Mouse (Mus musculus): Measurements from ENCODE around the gene Hpd. TPM values are rescaled to one million over a fixed set of nuclear protein-coding genes. Genes with fewer than 3 reads are reported as not detected.

Hpd gene
- polyA plus RNA-seq, 1 experiment from 2014 or later: 9.0 TPM

- Histone ChIP-seq H3K9me3 (ENCODE audit: control insufficient read depth, low read length) (no peaks in the 10 kb centered on the region), H3K4me1 (ENCODE audit: control insufficient read depth, insufficient read depth, low read length) (peaks cover 40% of the 10 kb centered on the region), H3K36me3 (ENCODE audit: control insufficient read depth, insufficient read depth, low read length) (no peaks in the 10 kb centered on the region), H3K27ac (ENCODE audit: low read length) (peak overlapping the region; percentile 100), H3K4me3 (ENCODE audit: low read length) (peak overlapping the region; percentile 62), H3K27me3 (replicated peaks; ENCODE audit: control insufficient read depth, insufficient read depth, low read length) (no peaks in the 10 kb centered on the region), H3K9ac (ENCODE audit: low read depth, low read length) (peak overlapping the region; percentile 97), H3K4me2 (ENCODE audit: low read depth, low read length) (peak overlapping the region; percentile 96)
- WGBS: under 1% methylated on average over 39 of the region's 39 CpGs
- ATAC-seq: no peak
These were observed 43.4 kb downstream of the Hpd start for GRCm38 (mm10) chr5:123138953-123139721.

DNA sequence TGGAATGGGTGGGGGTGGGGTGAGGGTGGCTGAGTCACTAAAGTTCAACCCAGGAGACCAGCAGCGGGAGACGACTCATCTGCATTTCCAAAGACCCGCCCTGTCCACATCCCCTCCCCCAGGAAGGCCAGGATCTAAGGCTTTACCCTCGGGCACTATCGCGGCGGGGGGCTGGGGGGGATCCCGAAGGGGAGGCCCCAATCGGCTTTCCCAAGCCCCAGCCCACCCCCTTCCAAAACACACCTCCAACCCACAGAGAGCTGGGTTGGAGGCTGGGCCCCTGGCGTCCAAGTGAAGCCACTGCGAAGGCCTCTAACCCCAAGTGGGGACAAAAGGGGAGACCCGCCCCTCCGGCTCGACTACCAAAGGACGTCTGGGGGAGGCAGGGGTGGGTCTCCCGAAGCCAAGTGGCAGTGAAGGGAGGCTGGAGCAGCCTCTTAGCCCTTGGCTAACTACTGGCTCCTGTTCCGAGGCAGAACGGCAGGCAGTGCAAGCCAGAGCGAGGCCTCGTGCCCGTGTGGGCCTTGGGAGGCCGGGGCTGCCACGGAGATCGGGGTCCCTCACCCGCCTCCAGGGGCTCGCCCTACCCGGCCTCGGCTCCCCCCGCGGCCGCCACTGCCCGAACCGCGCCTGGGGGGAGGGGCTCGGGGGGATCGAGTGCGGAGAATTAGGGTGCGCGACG is 44.2 kb downstream of the Hpd start:
- WGBS: under 1% methylated on average over 37 of the region's 40 CpGs
- Histone ChIP-seq H3K4me2 (ENCODE audit: low read depth, low read length) (peak overlapping the region; percentile 96), H3K4me3 (ENCODE audit: low read length) (peak overlapping the region; percentile 62), H3K9me3 (ENCODE audit: control insufficient read depth, low read length) (no peaks in the 10 kb centered on the region), H3K9ac (ENCODE audit: low read depth, low read length) (peak overlapping the region; percentile 97), H3K27me3 (replicated peaks; ENCODE audit: control insufficient read depth, insufficient read depth, low read length) (no peaks in the 10 kb centered on the region), H3K4me1 (ENCODE audit: control insufficient read depth, insufficient read depth, low read length) (peaks cover 44% of the 10 kb centered on the region), H3K27ac (ENCODE audit: low read length) (peak overlapping the region; percentile 100), H3K36me3 (ENCODE audit: control insufficient read depth, insufficient read depth, low read length) (no peaks in the 10 kb centered on the region)
- ATAC-seq: peak; percentile 39

DNA sequence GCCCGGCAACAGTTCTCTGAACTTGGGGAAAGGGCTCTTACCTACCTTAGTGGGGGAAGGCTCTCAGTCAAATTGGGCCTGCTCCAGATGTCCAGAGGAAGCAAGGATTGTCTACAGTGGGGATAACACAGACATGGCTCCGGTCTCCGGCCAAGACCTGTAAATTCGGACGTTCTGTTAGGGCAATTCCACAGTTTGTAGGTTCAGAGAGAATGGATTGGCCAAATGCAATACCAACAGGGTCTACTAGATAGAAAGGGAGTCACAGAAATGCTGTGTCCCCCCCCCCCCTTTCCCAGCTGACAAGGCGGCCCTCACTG is 44.7 kb downstream of the Hpd start:
- H3K4me1 ChIP-seq (ENCODE audit: control insufficient read depth, insufficient read depth, low read length): peaks cover 48% of the 10 kb centered on the region
- H3K9me3 ChIP-seq (ENCODE audit: control insufficient read depth, low read length): no peaks in the 10 kb centered on the region
- H3K9ac ChIP-seq (ENCODE audit: low read depth, low read length): peak overlapping the region; percentile 97
- H3K4me3 ChIP-seq (ENCODE audit: low read length): peak overlapping the region; percentile 62
- WGBS: 2% methylated on average over 6 of the region's 6 CpGs
- peak overlapping the region; percentile 100 for H3K27ac ChIP-seq (ENCODE audit: low read length)
- peak overlapping the region; percentile 96 for H3K4me2 ChIP-seq (ENCODE audit: low read depth, low read length)
- H3K36me3 ChIP-seq (ENCODE audit: control insufficient read depth, insufficient read depth, low read length): no peaks in the 10 kb centered on the region
- ATAC-seq: no peak
- H3K27me3 ChIP-seq (replicated peaks; ENCODE audit: control insufficient read depth, insufficient read depth, low read length): no peaks in the 10 kb centered on the region

DNA sequence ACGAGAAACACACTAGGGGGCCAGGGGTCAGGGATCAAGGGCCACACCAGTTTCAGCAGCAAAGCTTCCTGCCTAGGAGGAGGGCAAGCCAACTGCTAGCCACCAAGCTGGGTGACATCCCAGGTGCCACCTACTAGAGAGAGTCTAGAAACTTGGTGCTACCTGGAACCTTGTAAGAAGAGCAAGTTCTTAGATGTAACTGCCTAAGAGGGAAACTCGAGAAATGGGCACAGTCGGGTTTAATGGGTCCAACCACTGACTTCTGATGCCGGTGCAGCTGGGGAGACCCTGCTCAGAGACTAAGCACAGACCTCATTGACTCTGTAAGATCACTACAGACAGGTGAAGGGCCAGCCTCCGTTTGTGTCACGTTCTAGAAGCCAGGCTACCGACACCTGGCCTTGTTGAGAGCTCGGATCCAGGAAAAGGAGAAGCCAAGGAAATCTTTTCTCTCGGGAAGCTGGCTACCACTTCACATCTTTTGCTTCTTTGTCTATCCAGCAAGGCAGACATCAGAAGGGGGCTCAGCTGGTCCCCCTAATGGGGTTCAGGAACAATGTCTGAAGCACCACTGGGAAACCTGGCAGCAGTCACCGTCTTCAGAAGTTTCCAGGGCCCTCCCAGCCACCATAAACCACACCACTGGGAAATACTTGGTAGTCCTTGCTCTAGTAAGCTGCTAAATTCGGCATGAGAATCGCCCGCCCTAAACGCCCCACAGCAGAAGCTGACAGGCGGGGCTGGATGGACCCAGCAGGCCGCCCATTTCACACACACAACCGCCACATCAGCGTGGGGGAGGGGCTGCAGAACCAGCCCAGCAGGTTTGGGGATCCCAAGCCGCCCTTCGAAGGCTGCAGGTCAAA is 45.2 kb downstream of the Hpd start:
- 3% methylated on average over 20 of the region's 20 CpGs for WGBS
- peak overlapping the region; percentile 97 for H3K9ac ChIP-seq (ENCODE audit: low read depth, low read length)
- no peaks in the 10 kb centered on the region for H3K9me3 ChIP-seq (ENCODE audit: control insufficient read depth, low read length)
- no peaks in the 10 kb centered on the region for H3K36me3 ChIP-seq (ENCODE audit: control insufficient read depth, insufficient read depth, low read length)
- peak overlapping the region; percentile 100 for H3K27ac ChIP-seq (ENCODE audit: low read length)
- no peaks in the 10 kb centered on the region for H3K27me3 ChIP-seq (replicated peaks; ENCODE audit: control insufficient read depth, insufficient read depth, low read length)
- peak overlapping the region; percentile 96 for H3K4me2 ChIP-seq (ENCODE audit: low read depth, low read length)
- H3K4me3 ChIP-seq (ENCODE audit: low read length): peak overlapping the region; percentile 62
- ATAC-seq: peak; percentile 19
- peaks cover 54% of the 10 kb centered on the region for H3K4me1 ChIP-seq (ENCODE audit: control insufficient read depth, insufficient read depth, low read length)

GRCm38 (mm10) chr5:123136361-123137043 is 46.0 kb downstream of the Hpd start:
- ATAC-seq: peak; percentile 72
- H3K4me1 ChIP-seq (ENCODE audit: control insufficient read depth, insufficient read depth, low read length): peaks cover 60% of the 10 kb centered on the region

DNA sequence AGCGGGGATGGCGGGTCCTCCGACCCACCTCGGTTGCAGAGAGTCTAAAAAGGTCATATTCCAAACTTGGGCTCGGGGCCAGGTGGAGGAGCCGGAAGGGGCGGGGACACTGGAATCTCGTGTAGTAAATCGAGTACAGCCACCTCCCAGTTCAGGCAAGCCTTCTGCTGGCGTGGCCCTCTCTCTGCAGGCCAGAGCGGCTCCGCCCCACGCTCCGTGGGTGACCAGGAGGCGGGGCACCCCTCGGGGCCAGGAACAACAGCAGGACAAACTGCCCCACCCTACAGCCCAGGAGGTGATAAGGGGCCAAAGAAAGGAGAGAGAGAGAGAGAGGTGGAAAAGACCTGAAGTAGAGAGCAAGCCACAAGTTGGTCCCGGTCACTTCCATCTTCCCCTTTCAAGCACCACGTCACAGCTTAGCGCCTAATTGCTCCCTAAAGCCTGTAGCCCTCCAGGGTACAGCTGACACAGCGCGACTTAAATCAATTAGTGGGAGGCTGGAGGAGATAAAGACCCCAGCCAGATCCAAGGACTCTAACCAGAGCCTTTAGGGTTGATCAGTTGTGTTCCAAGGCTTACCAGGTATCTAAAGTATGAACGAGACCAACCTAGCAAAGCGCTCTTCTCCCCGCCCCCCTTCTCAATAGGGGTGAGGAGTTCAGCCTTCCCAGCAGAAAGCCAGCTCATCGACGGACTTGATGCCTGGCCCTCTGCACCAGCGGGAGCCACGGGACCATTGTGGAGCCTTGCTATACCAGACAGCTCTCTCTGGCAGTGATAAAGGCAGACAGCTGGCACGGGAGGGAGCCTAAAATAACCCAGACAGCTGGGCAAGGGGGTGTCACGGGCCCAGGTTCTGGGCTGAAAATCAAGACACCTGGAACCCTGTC is 46.8 kb downstream of the Hpd start:
- 2% methylated on average over 30 of the region's 30 CpGs for WGBS
- Histone ChIP-seq H3K4me3 (ENCODE audit: low read length) (peak overlapping the region; percentile 62), H3K4me1 (ENCODE audit: control insufficient read depth, insufficient read depth, low read length) (peaks cover 63% of the 10 kb centered on the region), H3K4me2 (ENCODE audit: low read depth, low read length) (peak overlapping the region; percentile 96), H3K9me3 (ENCODE audit: control insufficient read depth, low read length) (no peaks in the 10 kb centered on the region), H3K27ac (ENCODE audit: low read length) (peak overlapping the region; percentile 100), H3K27me3 (replicated peaks; ENCODE audit: control insufficient read depth, insufficient read depth, low read length) (no peaks in the 10 kb centered on the region), H3K9ac (ENCODE audit: low read depth, low read length) (peak overlapping the region; percentile 97), H3K36me3 (ENCODE audit: control insufficient read depth, insufficient read depth, low read length) (no peaks in the 10 kb centered on the region)
- peak; percentile 61 for ATAC-seq

More at GRCm38 (mm10) chr5:123136361-123137043, 46.0 kb downstream of the Hpd start:
- WGBS: 1% methylated on average over 13 of the region's 13 CpGs
- Histone ChIP-seq H3K9ac (ENCODE audit: low read depth, low read length) (peak overlapping the region; percentile 97), H3K9me3 (ENCODE audit: control insufficient read depth, low read length) (no peaks in the 10 kb centered on the region), H3K4me2 (ENCODE audit: low read depth, low read length) (peak overlapping the region; percentile 96), H3K36me3 (ENCODE audit: control insufficient read depth, insufficient read depth, low read length) (no peaks in the 10 kb centered on the region), H3K27ac (ENCODE audit: low read length) (peak overlapping the region; percentile 100), H3K4me3 (ENCODE audit: low read length) (peak overlapping the region; percentile 62), H3K27me3 (replicated peaks; ENCODE audit: control insufficient read depth, insufficient read depth, low read length) (no peaks in the 10 kb centered on the region)

- peak overlapping the region; percentile 97 for H3K9ac ChIP-seq (ENCODE audit: low read depth, low read length)
- peak overlapping the region; percentile 62 for H3K4me3 ChIP-seq (ENCODE audit: low read length)
- 15% methylated on average over 8 of the region's 8 CpGs for WGBS
- H3K36me3 ChIP-seq (ENCODE audit: control insufficient read depth, insufficient read depth, low read length): 0 out of 2 replicates have a peak, but pooled peaks cover under 1% of the 10 kb centered on the region
- ATAC-seq: no peak
- peak overlapping the region; percentile 96 for H3K4me2 ChIP-seq (ENCODE audit: low read depth, low read length)
- no peaks in the 10 kb centered on the region for H3K27me3 ChIP-seq (replicated peaks; ENCODE audit: control insufficient read depth, insufficient read depth, low read length)
- no peaks in the 10 kb centered on the region for H3K9me3 ChIP-seq (ENCODE audit: control insufficient read depth, low read length)
- H3K4me1 ChIP-seq (ENCODE audit: control insufficient read depth, insufficient read depth, low read length): peaks cover 67% of the 10 kb centered on the region
- peak overlapping the region; percentile 100 for H3K27ac ChIP-seq (ENCODE audit: low read length)
These were observed 47.6 kb downstream of the Hpd start for GRCm38 (mm10) chr5:123134875-123135382.

Data from intestine, embryonic 16.5 days (tissue).